Mouse (Mus musculus): Measurements from ENCODE around the gene Heatr5a. TPM values are rescaled to one million over a fixed set of nuclear protein-coding genes. Genes with fewer than 3 reads are reported as not detected.

The Heatr5a gene
- polyA plus RNA-seq, 1 experiment: 14.3 TPM

DNA sequence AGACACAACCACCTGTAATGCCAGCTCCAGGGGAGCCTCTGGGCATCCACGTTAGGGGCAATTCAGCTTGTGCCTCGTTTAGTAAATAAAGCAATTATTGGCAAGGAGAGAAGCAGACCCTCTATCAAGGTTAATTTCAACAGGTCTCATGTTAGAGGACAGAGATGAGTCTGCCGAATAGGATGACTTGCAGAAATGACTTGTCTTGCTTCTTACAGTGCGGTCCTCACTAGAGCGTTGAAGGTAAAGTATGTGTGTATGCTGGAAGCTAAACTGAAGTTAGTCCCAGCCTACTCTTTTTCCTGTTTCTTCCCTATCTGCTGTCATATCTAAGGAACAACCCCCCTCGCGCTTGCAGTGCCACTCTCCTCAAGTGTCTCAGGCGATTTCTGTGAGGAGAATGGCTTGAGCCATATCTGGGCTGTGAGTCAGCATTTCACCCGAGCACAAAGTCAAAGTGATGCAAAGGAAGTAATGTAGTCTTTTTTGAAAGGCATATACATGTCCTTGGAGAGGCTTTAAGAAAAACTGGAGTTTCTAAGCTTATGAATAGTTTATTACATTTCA lies 27.3 kb upstream of the Heatr5a start:
- H3K36me3 ChIP-seq (ENCODE audit: control insufficient read depth, insufficient read depth): peaks cover 10% of the 10 kb centered on the region
- no peaks in the 10 kb centered on the region for H3K79me3 ChIP-seq (ENCODE audit: low read depth)
- no peak for TF ChIP-seq CEBPB (IDR thresholded peaks at IDR 0.05; ENCODE audit: low read depth)
- TF ChIP-seq MAX (IDR thresholded peaks at IDR 0.05): no peak
- no peak for TF ChIP-seq MYOD1 (IDR thresholded peaks at IDR 0.05; ENCODE audit: control insufficient read depth, insufficient read length, low read depth)
- no peak for TF ChIP-seq MYOG (IDR thresholded peaks at IDR 0.05; ENCODE audit: control insufficient read depth, extremely low read depth, insufficient read length)
- no peak for TF ChIP-seq CTCF (IDR thresholded peaks at IDR 0.05; ENCODE audit: control insufficient read depth, insufficient read depth, insufficient read length)
- no peak for TF ChIP-seq USF1 (IDR thresholded peaks at IDR 0.05; ENCODE audit: low read depth)
- no peak for TF ChIP-seq FOSL1 (IDR thresholded peaks at IDR 0.05; ENCODE audit: insufficient read depth, low read length, poor library complexity, severe bottlenecking)
- no peak overlapping the region for H3ac ChIP-seq (ENCODE audit: control insufficient read depth, insufficient read length, low read depth)
- no peak overlapping the region for H3K4me3 ChIP-seq (ENCODE audit: insufficient read depth, poor library complexity, severe bottlenecking)
- H3K27me3 ChIP-seq (ENCODE audit: control insufficient read depth, insufficient read depth, insufficient read length): no peaks in the 10 kb centered on the region
- no peaks in the 10 kb centered on the region for H3K79me2 ChIP-seq (ENCODE audit: control insufficient read depth, insufficient read depth)

DNA sequence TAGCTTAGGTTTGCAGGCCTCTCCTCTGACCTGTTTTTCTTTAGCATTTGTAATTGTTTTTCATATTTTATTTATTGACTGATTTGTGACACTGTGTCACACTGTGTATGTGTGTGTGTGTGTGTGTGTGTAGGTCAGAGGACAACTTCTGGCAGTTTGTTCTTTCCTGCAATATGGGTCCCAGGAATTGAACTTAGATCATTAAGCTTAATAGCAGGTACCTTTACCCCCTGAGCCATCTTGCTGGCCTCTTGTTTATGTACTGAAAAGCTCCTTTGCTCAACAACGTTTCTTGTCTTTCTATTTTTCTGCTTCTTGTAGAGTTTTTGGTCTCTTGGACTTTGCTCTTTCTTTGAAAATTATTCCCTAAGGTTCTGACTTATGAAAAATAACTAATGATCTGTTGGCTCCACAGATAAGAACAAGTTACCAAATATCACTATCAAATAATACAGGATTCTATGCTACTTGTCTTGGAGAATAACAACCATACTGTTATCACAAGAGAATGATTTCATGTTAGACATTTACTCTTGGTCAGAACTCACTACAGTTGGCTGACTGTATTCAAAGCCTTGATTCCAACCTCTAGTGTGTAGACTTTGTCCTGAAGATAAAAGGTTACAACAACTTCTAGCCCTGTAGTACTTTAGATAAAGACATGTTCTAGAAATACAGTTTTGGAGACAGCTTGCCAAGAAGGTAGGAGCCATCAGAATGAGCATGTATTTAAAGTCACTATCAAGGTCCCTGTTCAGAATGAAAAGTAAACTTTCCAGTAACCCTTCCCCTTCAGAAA lies 24.8 kb upstream of the Heatr5a start:
- Histone ChIP-seq H3K27me3 (ENCODE audit: control insufficient read depth, insufficient read depth, insufficient read length) (no peaks in the 10 kb centered on the region), H3K4me3 (ENCODE audit: insufficient read depth, poor library complexity, severe bottlenecking) (no peak overlapping the region), H3K79me3 (ENCODE audit: low read depth) (no peaks in the 10 kb centered on the region), H3K79me2 (ENCODE audit: control insufficient read depth, insufficient read depth) (no peaks in the 10 kb centered on the region), H3ac (ENCODE audit: control insufficient read depth, insufficient read length, low read depth) (no peak overlapping the region), H3K36me3 (ENCODE audit: control insufficient read depth, insufficient read depth) (peaks cover 10% of the 10 kb centered on the region)
- TF ChIP-seq MAX (IDR thresholded peaks at IDR 0.05): no peak
- no peak for TF ChIP-seq USF1 (IDR thresholded peaks at IDR 0.05; ENCODE audit: low read depth)
- no peak for TF ChIP-seq CEBPB (IDR thresholded peaks at IDR 0.05; ENCODE audit: low read depth)
- TF ChIP-seq MYOD1 (IDR thresholded peaks at IDR 0.05; ENCODE audit: control insufficient read depth, insufficient read length, low read depth): no peak
- no peak for TF ChIP-seq MYOG (IDR thresholded peaks at IDR 0.05; ENCODE audit: control insufficient read depth, extremely low read depth, insufficient read length)
- no peak for TF ChIP-seq CTCF (IDR thresholded peaks at IDR 0.05; ENCODE audit: control insufficient read depth, insufficient read depth, insufficient read length)
- TF ChIP-seq FOSL1 (IDR thresholded peaks at IDR 0.05; ENCODE audit: insufficient read depth, low read length, poor library complexity, severe bottlenecking): no peak

DNA sequence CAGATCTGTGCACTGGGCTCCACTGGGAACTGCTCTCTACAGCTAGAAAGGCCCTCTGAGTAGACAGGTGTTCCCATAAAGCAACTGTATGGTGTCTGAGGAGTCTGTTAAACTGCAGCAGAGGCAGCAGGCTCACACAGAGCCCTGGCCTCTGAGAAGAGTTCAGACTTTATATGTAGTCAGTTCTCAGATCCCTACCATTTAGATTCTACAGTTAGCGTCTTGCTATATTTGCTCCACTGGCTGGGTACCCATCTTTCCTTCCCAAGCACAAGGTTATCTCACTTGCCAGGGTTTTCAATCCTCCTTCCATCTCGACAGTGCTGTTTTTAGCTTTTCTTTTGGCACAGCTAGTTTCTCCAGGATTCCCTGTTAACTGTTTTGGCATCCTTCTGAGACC lies 19.5 kb upstream of the Heatr5a start:
- Histone ChIP-seq H3K27me3 (ENCODE audit: control insufficient read depth, insufficient read depth, insufficient read length) (no peaks in the 10 kb centered on the region), H3K79me3 (ENCODE audit: low read depth) (no peaks in the 10 kb centered on the region), H3K4me3 (ENCODE audit: insufficient read depth, poor library complexity, severe bottlenecking) (no peak overlapping the region), H3K79me2 (ENCODE audit: control insufficient read depth, insufficient read depth) (no peaks in the 10 kb centered on the region), H3ac (ENCODE audit: control insufficient read depth, insufficient read length, low read depth) (no peak overlapping the region), H3K36me3 (ENCODE audit: control insufficient read depth, insufficient read depth) (no peaks in the 10 kb centered on the region)
- TF ChIP-seq MAX (IDR thresholded peaks at IDR 0.05): no peak
- no peak for TF ChIP-seq CEBPB (IDR thresholded peaks at IDR 0.05; ENCODE audit: low read depth)
- no peak for TF ChIP-seq USF1 (IDR thresholded peaks at IDR 0.05; ENCODE audit: low read depth)
- TF ChIP-seq CTCF (IDR thresholded peaks at IDR 0.05; ENCODE audit: control insufficient read depth, insufficient read depth, insufficient read length): no peak
- no peak for TF ChIP-seq MYOG (IDR thresholded peaks at IDR 0.05; ENCODE audit: control insufficient read depth, extremely low read depth, insufficient read length)
- TF ChIP-seq FOSL1 (IDR thresholded peaks at IDR 0.05; ENCODE audit: insufficient read depth, low read length, poor library complexity, severe bottlenecking): no peak
- no peak for TF ChIP-seq MYOD1 (IDR thresholded peaks at IDR 0.05; ENCODE audit: control insufficient read depth, insufficient read length, low read depth)

- Histone ChIP-seq H3K36me3 (ENCODE audit: control insufficient read depth, insufficient read depth) (no peaks in the 10 kb centered on the region), H3ac (ENCODE audit: control insufficient read depth, insufficient read length, low read depth) (no peak overlapping the region), H3K79me3 (ENCODE audit: low read depth) (no peaks in the 10 kb centered on the region), H3K79me2 (ENCODE audit: control insufficient read depth, insufficient read depth) (no peaks in the 10 kb centered on the region), H3K4me3 (ENCODE audit: insufficient read depth, poor library complexity, severe bottlenecking) (no peak overlapping the region), H3K27me3 (ENCODE audit: control insufficient read depth, insufficient read depth, insufficient read length) (no peaks in the 10 kb centered on the region)
- TF ChIP-seq CTCF (IDR thresholded peaks at IDR 0.05; ENCODE audit: control insufficient read depth, insufficient read depth, insufficient read length) (no peak), MYOD1 (IDR thresholded peaks at IDR 0.05; ENCODE audit: control insufficient read depth, insufficient read length, low read depth) (no peak), MYOG (IDR thresholded peaks at IDR 0.05; ENCODE audit: control insufficient read depth, extremely low read depth, insufficient read length) (no peak), USF1 (IDR thresholded peaks at IDR 0.05; ENCODE audit: low read depth) (no peak), FOSL1 (IDR thresholded peaks at IDR 0.05; ENCODE audit: insufficient read depth, low read length, poor library complexity, severe bottlenecking) (no peak), CEBPB (IDR thresholded peaks at IDR 0.05; ENCODE audit: low read depth) (no peak), MAX (IDR thresholded peaks at IDR 0.05) (no peak)
Observed at GRCm38 (mm10) chr12:51988536-51988935, 17.4 kb upstream of the Heatr5a start.

GRCm38 (mm10) chr12:51985826-51986225 lies 14.7 kb upstream of the Heatr5a start:
- no peaks in the 10 kb centered on the region for H3K36me3 ChIP-seq (ENCODE audit: control insufficient read depth, insufficient read depth)
- no peaks in the 10 kb centered on the region for H3K79me2 ChIP-seq (ENCODE audit: control insufficient read depth, insufficient read depth)
- no peaks in the 10 kb centered on the region for H3K79me3 ChIP-seq (ENCODE audit: low read depth)
- H3K27me3 ChIP-seq (ENCODE audit: control insufficient read depth, insufficient read depth, insufficient read length): no peaks in the 10 kb centered on the region
- no peak for TF ChIP-seq MYOD1 (IDR thresholded peaks at IDR 0.05; ENCODE audit: control insufficient read depth, insufficient read length, low read depth)
- no peak for TF ChIP-seq CEBPB (IDR thresholded peaks at IDR 0.05; ENCODE audit: low read depth)
- no peak for TF ChIP-seq CTCF (IDR thresholded peaks at IDR 0.05; ENCODE audit: control insufficient read depth, insufficient read depth, insufficient read length)
- TF ChIP-seq MAX (IDR thresholded peaks at IDR 0.05): no peak
- TF ChIP-seq MYOG (IDR thresholded peaks at IDR 0.05; ENCODE audit: control insufficient read depth, extremely low read depth, insufficient read length): no peak
- no peak for TF ChIP-seq USF1 (IDR thresholded peaks at IDR 0.05; ENCODE audit: low read depth)
- no peak for TF ChIP-seq FOSL1 (IDR thresholded peaks at IDR 0.05; ENCODE audit: insufficient read depth, low read length, poor library complexity, severe bottlenecking)
- H3K4me3 ChIP-seq (ENCODE audit: insufficient read depth, poor library complexity, severe bottlenecking): no peak overlapping the region
- no peak overlapping the region for H3ac ChIP-seq (ENCODE audit: control insufficient read depth, insufficient read length, low read depth)
